Mouse (Mus musculus) liver, postnatal 0 days (tissue): Measurements from ENCODE around the gene Gm10203.

Source experiments
- CTCF ChIP-seq: sonication (generic); IDR thresholded peaks from 2 replicates; pipeline ENCODE4 v1.5.1; 2016; ENCODE audit warnings: antibody characterized with exemption, low read depth
- EP300 ChIP-seq: IDR thresholded peaks from 2 replicates; pipeline ENCODE4 v1.6.1; 2016; ENCODE audit warnings: antibody characterized with exemption, low read depth, mild to moderate bottlenecking

- TF ChIP-seq CTCF (no peak), EP300 (0 out of 2 replicates have a peak, but pooled peaks have one; percentile 10)
Observed at GRCm38 (mm10) chr6:149141393-149142173, 11.6 kb downstream of the Gm10203 start.
